Mouse (Mus musculus): ENCODE measurements around the gene Carnmt1. TPM values are rescaled to one million over a fixed set of nuclear protein-coding genes. Genes with fewer than 3 reads are reported as not detected.

Gene Carnmt1
- polyA plus RNA-seq (2014; fragmentation: Illumina TruSeq; extraction: RNeasy Lipid Tissue Mini Kit (QIAGEN cat#74804)) = 194 TPM

DNA sequence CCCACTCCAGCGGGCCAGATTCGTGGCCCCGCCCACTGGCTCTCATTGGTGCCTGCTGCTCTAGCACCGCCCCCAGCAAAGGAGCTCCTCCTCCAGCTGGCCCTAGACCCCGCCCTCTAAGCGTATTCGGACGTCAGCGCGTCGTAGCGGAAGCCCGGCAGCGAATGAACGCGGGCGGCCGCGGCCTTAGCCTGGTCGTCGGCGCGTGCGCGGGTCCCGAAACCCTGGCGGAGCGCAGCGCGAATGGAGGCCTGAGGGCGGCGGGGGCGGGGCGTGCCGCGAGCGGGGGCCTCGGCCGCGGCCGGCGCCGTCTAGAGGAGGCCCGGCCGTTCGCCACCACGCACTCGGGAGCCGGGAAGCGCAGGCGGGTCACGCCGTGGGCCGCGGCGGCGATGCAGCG is at the start of gene Carnmt1:
Gene Carnmt1, plus strand, starts transcription at position 157 of the 400 bp plus-strand sequence.

DNA sequence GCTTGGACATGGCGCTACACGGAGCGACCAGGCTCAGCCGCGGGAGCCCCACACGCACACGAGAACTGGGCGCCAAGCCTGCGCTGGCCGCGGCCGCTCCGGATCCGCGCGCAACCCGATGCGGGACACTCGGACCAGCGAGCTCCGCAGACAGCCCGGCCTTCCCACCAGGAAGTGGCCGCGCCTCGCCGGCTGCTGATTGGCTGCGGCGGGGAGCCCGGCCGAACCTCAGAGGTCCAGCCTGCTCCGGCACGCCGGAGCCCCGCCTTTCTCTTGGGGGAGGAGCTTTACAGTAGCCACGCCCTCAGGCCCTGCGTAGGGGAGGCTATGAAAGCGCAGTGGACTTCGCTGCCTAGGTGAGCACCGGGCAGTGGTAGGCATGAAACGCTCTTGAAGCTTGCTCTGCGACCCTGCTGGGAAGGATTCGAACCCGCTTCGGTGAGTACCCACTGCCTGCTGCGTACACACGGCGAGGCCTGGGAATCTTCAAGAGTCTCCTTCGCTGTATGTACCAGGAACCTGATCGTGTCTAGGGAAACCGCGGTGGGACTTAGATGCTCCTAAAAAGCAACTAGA is 38.8 kb upstream of the Carnmt1 start, which contains the start of the genes Ostf1 and Nmrk1:
Gene Ostf1, minus strand, starts transcription at position 180 of the 576 bp plus-strand sequence.
Gene Nmrk1, plus strand, starts transcription at position 307 of the 576 bp plus-strand sequence.

DNA sequence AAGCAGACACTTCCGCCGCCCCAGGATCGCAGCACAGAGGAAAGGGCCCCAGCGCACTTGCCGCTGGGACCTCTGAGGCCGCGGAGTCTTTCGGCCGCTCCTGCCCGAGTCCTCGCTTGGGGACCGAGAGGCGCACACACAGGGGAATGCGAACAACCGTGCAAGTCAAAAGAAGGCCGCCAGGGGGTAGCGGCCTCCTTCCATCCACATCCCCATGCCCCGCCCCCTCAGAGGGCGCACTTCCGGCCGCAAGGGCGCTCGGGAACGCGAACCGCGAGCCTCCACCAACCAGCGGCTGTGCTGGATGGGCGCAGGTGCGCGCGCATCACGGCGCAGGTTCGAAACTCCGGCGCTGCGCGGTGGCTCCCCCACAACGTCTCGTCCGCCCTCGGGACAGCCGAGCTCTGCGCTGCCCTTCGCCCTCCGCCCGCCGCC is 42.3 kb downstream of the Carnmt1 start, which contains the start of gene D030056L22Rik:
Gene D030056L22Rik, plus strand, starts transcription at position 328 of the 435 bp plus-strand sequence.

DNA sequence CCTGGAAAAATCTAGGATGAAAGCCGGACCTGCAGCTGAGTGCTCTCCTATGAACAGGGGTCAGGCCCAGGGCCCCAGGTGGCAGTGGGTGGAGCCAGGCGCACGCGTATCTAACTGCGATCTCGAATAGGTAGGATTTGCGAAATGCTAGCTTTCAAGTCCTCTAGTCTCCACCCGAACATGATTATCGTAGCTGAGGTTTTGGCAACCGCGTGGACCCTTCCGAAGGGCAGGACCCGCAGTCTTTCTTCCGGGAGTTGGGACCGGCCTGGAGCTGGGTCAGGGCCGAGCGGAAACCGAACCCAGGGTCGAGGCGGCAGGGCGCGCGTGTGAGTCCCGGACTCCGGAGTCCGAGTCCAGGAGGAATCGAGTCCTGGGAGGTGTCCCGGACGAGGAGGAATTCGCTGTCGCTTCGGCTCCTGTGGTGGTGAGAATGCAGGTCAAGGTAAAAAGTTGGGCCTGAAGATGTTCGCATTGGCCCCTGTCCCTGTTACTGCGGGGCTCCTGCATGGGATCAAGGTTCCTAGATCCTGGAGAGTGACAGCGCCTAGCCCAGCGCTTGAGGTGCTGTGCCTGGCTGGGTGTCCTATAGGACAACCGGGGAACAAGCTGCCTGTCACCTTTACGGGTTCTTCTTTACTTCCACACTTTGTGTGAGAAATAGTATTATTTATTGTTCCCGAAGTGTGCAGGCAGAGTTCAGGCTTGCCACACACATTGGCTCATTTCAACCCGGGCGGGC is 79.2 kb downstream of the Carnmt1 start, which contains the start of gene Trpm6:
Gene Trpm6, plus strand, starts transcription at position 386 of the 742 bp plus-strand sequence.

Other genes with a start within 250 kb of the Carnmt1 start
- gene Ostf1, start 38.9 kb upstream of the Carnmt1 start, polyA plus RNA-seq (2014; fragmentation: Illumina TruSeq; extraction: RNeasy Lipid Tissue Mini Kit (QIAGEN cat#74804)) = 36.2 TPM
- 4.0 TPM for gene Nmrk1, start 38.8 kb upstream of the Carnmt1 start, polyA plus RNA-seq (2014; fragmentation: Illumina TruSeq; extraction: RNeasy Lipid Tissue Mini Kit (QIAGEN cat#74804))
- gene D030056L22Rik, start 42.4 kb downstream of the Carnmt1 start, polyA plus RNA-seq (2014; fragmentation: Illumina TruSeq; extraction: RNeasy Lipid Tissue Mini Kit (QIAGEN cat#74804)) = 97.5 TPM
- 1.9 TPM for gene Trpm6, start 79.2 kb downstream of the Carnmt1 start, polyA plus RNA-seq (2014; fragmentation: Illumina TruSeq; extraction: RNeasy Lipid Tissue Mini Kit (QIAGEN cat#74804))